Mouse (Mus musculus): ENCODE measurements around the gene Rundc3a. TPM values are rescaled to one million over a fixed set of nuclear protein-coding genes. Genes with fewer than 3 reads are reported as not detected.
A peak's percentile ranks its signal among the peaks of the same experiment; 100 is the strongest.

Gene Rundc3a
- polyA plus RNA-seq, 1 experiment from 2014 or later = 1.8 TPM

- Histone ChIP-seq H3K4me1 (peaks cover 40% of the 10 kb centered on the region), H3K27me3 (ENCODE audit: insufficient read depth, poor library complexity, severe bottlenecking) (peaks cover 28% of the 10 kb centered on the region), H3K4me3 (no peak overlapping the region), H3K9me3 (no peaks in the 10 kb centered on the region), H3K36me3 (no peaks in the 10 kb centered on the region), H3K27ac (peak overlapping the region; percentile 75)
- 78% methylated on average over 12 of the region's 12 CpGs for WGBS
- peak; percentile 71 for DNase-seq (ENCODE audit: low spot score)
These were observed 21.1 kb upstream of the Rundc3a start for GRCm38 (mm10) chr11:102371926-102372685.

GRCm38 (mm10) chr11:102372936-102373335, 20.3 kb upstream of the Rundc3a start:
- H3K9me3 ChIP-seq = no peaks in the 10 kb centered on the region
- peak overlapping the region; percentile 10 for H3K4me3 ChIP-seq
- WGBS = 25% methylated on average over 14 of the region's 14 CpGs
- peak overlapping the region; percentile 75 for H3K27ac ChIP-seq
- H3K27me3 ChIP-seq (ENCODE audit: insufficient read depth, poor library complexity, severe bottlenecking) = peaks cover 28% of the 10 kb centered on the region
- H3K4me1 ChIP-seq = peaks cover 40% of the 10 kb centered on the region
- no peaks in the 10 kb centered on the region for H3K36me3 ChIP-seq
- peak; percentile 92 for DNase-seq (ENCODE audit: low spot score)

- DNase-seq (ENCODE audit: low spot score) = peak; percentile 63
- Histone ChIP-seq H3K27ac (peak overlapping the region; percentile 75), H3K27me3 (ENCODE audit: insufficient read depth, poor library complexity, severe bottlenecking) (peaks cover 28% of the 10 kb centered on the region), H3K4me3 (peak overlapping the region; percentile 10; the same call in 1 of the 2 replicates), H3K36me3 (no peaks in the 10 kb centered on the region), H3K4me1 (peaks cover 40% of the 10 kb centered on the region), H3K9me3 (no peaks in the 10 kb centered on the region)
- WGBS = 20% methylated on average over 2 of the region's 2 CpGs
These were observed 19.6 kb upstream of the Rundc3a start for GRCm38 (mm10) chr11:102373646-102374045.

- WGBS = 72% methylated on average over 7 of the region's 7 CpGs
- Histone ChIP-seq H3K4me3 (no peak overlapping the region), H3K4me1 (peaks cover 38% of the 10 kb centered on the region), H3K36me3 (no peaks in the 10 kb centered on the region; the same call in 1 of the 2 replicates), H3K27me3 (ENCODE audit: insufficient read depth, poor library complexity, severe bottlenecking) (peaks cover 24% of the 10 kb centered on the region), H3K9me3 (peaks cover 3% of the 10 kb centered on the region; the same call in 1 of the 2 replicates), H3K27ac (peak overlapping the region; percentile 75; the same call in 1 of the 2 replicates)
- peak; percentile 71 for DNase-seq (ENCODE audit: low spot score)
These were observed 19.0 kb upstream of the Rundc3a start for GRCm38 (mm10) chr11:102374108-102374725.

- Histone ChIP-seq H3K4me1 (peaks cover 31% of the 10 kb centered on the region), H3K4me3 (peak overlapping the region; percentile 54), H3K27ac (peak overlapping the region; percentile 83), H3K36me3 (no peaks in the 10 kb centered on the region; the same call in 1 of the 2 replicates), H3K27me3 (ENCODE audit: insufficient read depth, poor library complexity, severe bottlenecking) (peaks cover 24% of the 10 kb centered on the region), H3K9me3 (peaks cover 3% of the 10 kb centered on the region; the same call in 1 of the 2 replicates)
- DNase-seq (ENCODE audit: low spot score) = peak; percentile 96
- WGBS = 3% methylated on average over 23 of the region's 23 CpGs
These were observed 17.7 kb upstream of the Rundc3a start for GRCm38 (mm10) chr11:102375196-102376173.

GRCm38 (mm10) chr11:102376196-102376835, 16.9 kb upstream of the Rundc3a start:
- Histone ChIP-seq H3K9me3 (peaks cover 3% of the 10 kb centered on the region; the same call in 1 of the 2 replicates), H3K4me1 (peaks cover 31% of the 10 kb centered on the region), H3K36me3 (no peaks in the 10 kb centered on the region; the same call in 1 of the 2 replicates), H3K27me3 (ENCODE audit: insufficient read depth, poor library complexity, severe bottlenecking) (peaks cover 24% of the 10 kb centered on the region), H3K4me3 (peak overlapping the region; percentile 54), H3K27ac (peak overlapping the region; percentile 83)
- DNase-seq (ENCODE audit: low spot score) = peak; percentile 74
- 15% methylated on average over 8 of the region's 8 CpGs for WGBS

- DNase-seq (ENCODE audit: low spot score) = peak; percentile 75
- 57% methylated on average over 12 of the region's 12 CpGs for WGBS
These were observed 16.0 kb upstream of the Rundc3a start for GRCm38 (mm10) chr11:102377186-102377585.

GRCm38 (mm10) chr11:102380091-102380490, 13.1 kb upstream of the Rundc3a start:
- 82% methylated on average over 5 of the region's 5 CpGs for WGBS
- no peaks in the 10 kb centered on the region; the same call in 1 of the 2 replicates for H3K36me3 ChIP-seq

More at GRCm38 (mm10) chr11:102377186-102377585, 16.0 kb upstream of the Rundc3a start:
- Histone ChIP-seq H3K4me3 (no peak overlapping the region), H3K9me3 (peaks cover 3% of the 10 kb centered on the region; the same call in 1 of the 2 replicates), H3K4me1 (peaks cover 31% of the 10 kb centered on the region), H3K27me3 (ENCODE audit: insufficient read depth, poor library complexity, severe bottlenecking) (peaks cover 24% of the 10 kb centered on the region), H3K27ac (no peak overlapping the region), H3K36me3 (no peaks in the 10 kb centered on the region; the same call in 1 of the 2 replicates)

GRCm38 (mm10) chr11:102381341-102382100, 11.7 kb upstream of the Rundc3a start:
- peaks cover 2% of the 10 kb centered on the region for H3K4me1 ChIP-seq
- no peaks in the 10 kb centered on the region; the same call in 1 of the 2 replicates for H3K36me3 ChIP-seq
- peaks cover 3% of the 10 kb centered on the region; the same call in 1 of the 2 replicates for H3K9me3 ChIP-seq
- no peak overlapping the region for H3K4me3 ChIP-seq
- 47% methylated on average over 4 of the region's 4 CpGs for WGBS
- H3K27ac ChIP-seq = no peak overlapping the region
- no peaks in the 10 kb centered on the region for H3K27me3 ChIP-seq (ENCODE audit: insufficient read depth, poor library complexity, severe bottlenecking)
- DNase-seq (ENCODE audit: low spot score) = no peak

More at GRCm38 (mm10) chr11:102380091-102380490, 13.1 kb upstream of the Rundc3a start:
- peaks cover 17% of the 10 kb centered on the region for H3K4me1 ChIP-seq
- H3K27me3 ChIP-seq (ENCODE audit: insufficient read depth, poor library complexity, severe bottlenecking) = 0 out of 2 replicates have a peak, but pooled peaks cover 2% of the 10 kb centered on the region
- DNase-seq (ENCODE audit: low spot score) = no peak
- no peak overlapping the region for H3K27ac ChIP-seq
- no peak overlapping the region for H3K4me3 ChIP-seq
- peaks cover 3% of the 10 kb centered on the region; the same call in 1 of the 2 replicates for H3K9me3 ChIP-seq

- H3K4me3 ChIP-seq = no peak overlapping the region
- WGBS = 79% methylated on average over 3 of the region's 3 CpGs
- no peaks in the 10 kb centered on the region for H3K27me3 ChIP-seq (ENCODE audit: insufficient read depth, poor library complexity, severe bottlenecking)
- H3K27ac ChIP-seq = no peak overlapping the region
- DNase-seq (ENCODE audit: low spot score) = no peak
- H3K36me3 ChIP-seq = no peaks in the 10 kb centered on the region; the same call in 1 of the 2 replicates
- peaks cover 3% of the 10 kb centered on the region; the same call in 1 of the 2 replicates for H3K9me3 ChIP-seq
- no peaks in the 10 kb centered on the region for H3K4me1 ChIP-seq
These were observed 10.4 kb upstream of the Rundc3a start for GRCm38 (mm10) chr11:102382794-102383193.
